Mouse (Mus musculus): ENCODE measurements around the gene Cyp3a25. TPM values are rescaled to one million over a fixed set of nuclear protein-coding genes. Genes with fewer than 3 reads are reported as not detected.
"Not testable (repeated sequence)": the region's sequence is repeated elsewhere in the genome, so short reads cannot be mapped to it uniquely, and the experiment has no call there.

Gene Cyp3a25
- not detected in 2 replicates for polyA plus RNA-seq (2015; fragmentation: Nextera tagmentation; extraction: Ambion mirVana)

- WGBS: 56% methylated on average over 1 of the region's 1 CpGs
- not testable (repeated sequence) for H3K27ac ChIP-seq; H3K9ac ChIP-seq (replicated peaks); H3K4me1 ChIP-seq (replicated peaks); H3K36me3 ChIP-seq; H3K4me3 ChIP-seq (replicated peaks); H3K27me3 ChIP-seq; H3K4me2 ChIP-seq (replicated peaks); ATAC-seq
- peaks cover 19% of the 10 kb centered on the region for H3K9me3 ChIP-seq
These were observed at the start of gene Cyp3a25 for GRCm38 (mm10) chr5:146009509-146009908. Gene Cyp3a25 (minus strand): TSS chr5:146009618.

GRCm38 (mm10) chr5:146021136-146021535 is 11.7 kb upstream of the Cyp3a25 start:
- no peak overlapping the region for H3K9ac ChIP-seq (replicated peaks)
- H3K4me3 ChIP-seq (replicated peaks): no peak overlapping the region
- ATAC-seq: no peak
- no peaks in the 10 kb centered on the region for H3K27me3 ChIP-seq
- H3K27ac ChIP-seq: no peak overlapping the region
- H3K4me1 ChIP-seq (replicated peaks): no peaks in the 10 kb centered on the region
- WGBS: 56% methylated on average over 4 of the region's 4 CpGs
- peaks cover 29% of the 10 kb centered on the region for H3K9me3 ChIP-seq
- no peak overlapping the region for H3K4me2 ChIP-seq (replicated peaks)
- no peaks in the 10 kb centered on the region for H3K36me3 ChIP-seq

GRCm38 (mm10) chr5:146018275-146018674 is 8.9 kb upstream of the Cyp3a25 start:
- H3K9me3 ChIP-seq: peaks cover 38% of the 10 kb centered on the region
- WGBS: 79% methylated on average over 5 of the region's 5 CpGs

GRCm38 (mm10) chr5:146011251-146011650 is 1.8 kb upstream of the Cyp3a25 start:
- no peak overlapping the region for H3K27ac ChIP-seq
- H3K9me3 ChIP-seq: peaks cover 14% of the 10 kb centered on the region
- H3K4me2 ChIP-seq (replicated peaks): no peak overlapping the region
- ATAC-seq: no peak
- H3K4me3 ChIP-seq (replicated peaks): no peak overlapping the region
- H3K27me3 ChIP-seq: no peaks in the 10 kb centered on the region
- H3K4me1 ChIP-seq (replicated peaks): no peaks in the 10 kb centered on the region
- H3K36me3 ChIP-seq: no peaks in the 10 kb centered on the region
- WGBS: 91% methylated on average over 1 of the region's 1 CpGs
- H3K9ac ChIP-seq (replicated peaks): no peak overlapping the region

More at GRCm38 (mm10) chr5:146018275-146018674, 8.9 kb upstream of the Cyp3a25 start:
- Histone ChIP-seq H3K9ac (replicated peaks) (no peak overlapping the region), H3K36me3 (no peaks in the 10 kb centered on the region), H3K4me3 (replicated peaks) (no peak overlapping the region), H3K4me2 (replicated peaks) (no peak overlapping the region), H3K4me1 (replicated peaks) (no peaks in the 10 kb centered on the region), H3K27ac (no peak overlapping the region), H3K27me3 (no peaks in the 10 kb centered on the region)
- ATAC-seq: no peak

- no peaks in the 10 kb centered on the region for H3K36me3 ChIP-seq
- H3K27ac ChIP-seq: no peak overlapping the region
- H3K9ac ChIP-seq (replicated peaks): no peak overlapping the region
- H3K9me3 ChIP-seq: peaks cover 32% of the 10 kb centered on the region
- no peaks in the 10 kb centered on the region for H3K4me1 ChIP-seq (replicated peaks)
- no peak overlapping the region for H3K4me2 ChIP-seq (replicated peaks)
- no peak for ATAC-seq
- no peak overlapping the region for H3K4me3 ChIP-seq (replicated peaks)
- H3K27me3 ChIP-seq: no peaks in the 10 kb centered on the region
These were observed 42.3 kb downstream of the Cyp3a25 start for GRCm38 (mm10) chr5:145967080-145967479.

Other genes starting within 250 kb of the Cyp3a25 start
- not detected in 2 replicates for gene Cyp3a44, start 203.7 kb downstream of the Cyp3a25 start, polyA plus RNA-seq (2015; fragmentation: Nextera tagmentation; extraction: Ambion mirVana)
- gene Cyp3a11, start 129.7 kb downstream of the Cyp3a25 start, polyA plus RNA-seq (2015; fragmentation: Nextera tagmentation; extraction: Ambion mirVana): not detected in 2 replicates
- gene Cyp3a59, start 69.6 kb upstream of the Cyp3a25 start, polyA plus RNA-seq (2015; fragmentation: Nextera tagmentation; extraction: Ambion mirVana): not detected in 2 replicates
- not detected in 2 replicates for gene Gm5565, start 150.9 kb upstream of the Cyp3a25 start, polyA plus RNA-seq (2015; fragmentation: Nextera tagmentation; extraction: Ambion mirVana)
- not detected in 2 replicates for gene Gm6309, start 161.1 kb upstream of the Cyp3a25 start, polyA plus RNA-seq (2015; fragmentation: Nextera tagmentation; extraction: Ambion mirVana)
- 0.28 and 0.32 TPM in 2 replicates for gene 1700001J03Rik, start 175.7 kb upstream of the Cyp3a25 start, polyA plus RNA-seq (2015; fragmentation: Nextera tagmentation; extraction: Ambion mirVana)
- gene Rnf6, start 211.9 kb upstream of the Cyp3a25 start, polyA plus RNA-seq (2015; fragmentation: Nextera tagmentation; extraction: Ambion mirVana): 26.2 and 27.9 TPM in 2 replicates
- 21.8 and 25.6 TPM in 2 replicates for gene Cdk8, start 221.6 kb upstream of the Cyp3a25 start, polyA plus RNA-seq (2015; fragmentation: Nextera tagmentation; extraction: Ambion mirVana)